Mouse (Mus musculus) right cerebral cortex, adult 2 months (tissue): ENCODE results near the gene Nupl2.

Experiments
- DNase-seq, 2 experiments: peaks; one replicate each; pipeline ENCODE4 v3.0.0; 2021 to 2022; ENCODE audit warnings: low spot score in 2 of 2

Nupl2 gene

GRCm38 (mm10) chr5:24208505-24208904 lies 43.7 kb downstream of the Nupl2 start:
- DNase-seq = no peak

GRCm38 (mm10) chr5:24213861-24214546 lies 49.2 kb downstream of the Nupl2 start:
- no peak for DNase-seq

- no peak for DNase-seq
Measured at GRCm38 (mm10) chr5:24214547-24214878, 49.8 kb downstream of the Nupl2 start.

GRCm38 (mm10) chr5:24214900-24215299 lies 50.1 kb downstream of the Nupl2 start:
- DNase-seq = no peak
